Mouse (Mus musculus): ENCODE results near the gene Kiss1r. TPM values are rescaled to one million over a fixed set of nuclear protein-coding genes. Genes with fewer than 3 reads are reported as not detected.

Gene Kiss1r
- polyA plus RNA-seq, 1 experiment: 5.9 TPM

DNA sequence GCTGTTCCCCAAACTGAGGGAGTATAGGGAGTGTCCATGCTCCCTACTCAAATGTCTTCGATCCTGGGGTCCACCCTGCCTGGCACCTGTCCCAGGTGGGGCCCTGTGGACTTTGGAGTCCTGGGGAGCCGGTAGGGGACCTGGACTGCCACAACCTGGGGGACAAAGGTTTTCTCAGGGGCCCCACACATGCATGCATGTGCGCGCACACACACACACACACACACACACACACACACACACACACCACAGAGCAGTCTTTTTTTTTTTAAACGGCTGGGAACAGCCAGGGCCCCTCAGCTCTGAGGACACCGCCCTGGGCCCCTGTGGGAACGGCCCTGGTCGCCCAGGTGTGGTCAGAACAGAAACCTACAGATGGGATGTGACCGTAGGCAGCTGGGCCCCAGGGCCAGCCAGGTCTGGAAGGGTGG lies 26.7 kb downstream of the Kiss1r start:
- Histone ChIP-seq H3K27ac (ENCODE audit: insufficient read depth, low read depth, low read length) (no peak overlapping the region), H3K4me3 (ENCODE audit: low read depth, low read length) (no peak overlapping the region), H3K27me3 (ENCODE audit: control insufficient read depth, insufficient read depth, low read length) (no peaks in the 10 kb centered on the region), H3K4me1 (ENCODE audit: control insufficient read depth, insufficient read depth, insufficient read length, low read length) (peaks cover 13% of the 10 kb centered on the region), H3K36me3 (ENCODE audit: control insufficient read depth, insufficient read depth, low read length) (no peaks in the 10 kb centered on the region; the same call in 1 of the 2 replicates)
- 32% methylated on average over 9 of the region's 9 CpGs for WGBS
- TF ChIP-seq CTCF (IDR thresholded peaks at IDR 0.05; ENCODE audit: extremely low read depth, insufficient read length, insufficient replicate concordance, low read depth, low read length) (no peak), POLR2A (IDR thresholded peaks at IDR 0.05; ENCODE audit: low read depth, low read length) (no peak)

DNA sequence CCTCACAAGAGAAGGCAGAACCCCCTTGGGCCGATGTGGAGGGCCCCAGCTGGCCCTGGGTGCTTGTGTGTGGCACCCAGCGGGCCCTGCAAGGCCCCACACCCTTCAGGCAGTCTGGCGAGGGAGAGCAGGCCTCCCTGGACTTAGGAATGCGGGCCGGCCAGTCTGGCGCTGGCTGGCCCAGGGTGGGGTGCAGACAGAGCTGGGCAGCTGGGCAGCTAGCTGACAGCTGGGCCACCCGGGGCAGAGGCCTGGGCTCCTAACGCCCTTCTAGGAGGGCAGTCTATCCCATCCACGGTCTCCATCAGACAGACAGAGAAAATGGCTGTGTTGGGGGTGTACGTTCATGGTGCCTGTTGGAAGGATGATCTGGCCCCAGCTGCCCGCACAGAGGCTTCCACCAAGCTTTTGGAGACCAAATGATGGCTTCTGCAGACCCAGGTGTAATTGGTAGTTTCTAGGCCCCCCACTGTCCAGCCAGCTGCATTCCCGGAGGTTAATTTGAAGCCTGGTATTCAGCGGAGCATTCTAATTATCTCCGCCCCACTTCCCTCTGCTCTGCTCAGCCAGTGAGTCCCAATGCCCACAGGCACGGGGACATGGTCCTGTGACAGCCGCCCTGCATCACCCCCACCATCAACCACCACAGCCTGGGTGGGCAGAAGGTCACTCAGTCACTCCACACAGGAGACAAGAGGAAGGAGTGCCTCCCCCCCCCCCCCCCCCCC lies 28.9 kb downstream of the Kiss1r start:
- Histone ChIP-seq H3K4me1 (ENCODE audit: control insufficient read depth, insufficient read depth, insufficient read length, low read length) (peaks cover 13% of the 10 kb centered on the region), H3K27ac (ENCODE audit: insufficient read depth, low read depth, low read length) (no peak overlapping the region), H3K4me3 (ENCODE audit: low read depth, low read length) (no peak overlapping the region), H3K36me3 (ENCODE audit: control insufficient read depth, insufficient read depth, low read length) (peaks cover 2% of the 10 kb centered on the region; the same call in 1 of the 2 replicates), H3K27me3 (ENCODE audit: control insufficient read depth, insufficient read depth, low read length) (no peaks in the 10 kb centered on the region)
- TF ChIP-seq POLR2A (IDR thresholded peaks at IDR 0.05; ENCODE audit: low read depth, low read length) (no peak), CTCF (IDR thresholded peaks at IDR 0.05; ENCODE audit: extremely low read depth, insufficient read length, insufficient replicate concordance, low read depth, low read length) (no peak)
- WGBS: 56% methylated on average over 16 of the region's 16 CpGs

DNA sequence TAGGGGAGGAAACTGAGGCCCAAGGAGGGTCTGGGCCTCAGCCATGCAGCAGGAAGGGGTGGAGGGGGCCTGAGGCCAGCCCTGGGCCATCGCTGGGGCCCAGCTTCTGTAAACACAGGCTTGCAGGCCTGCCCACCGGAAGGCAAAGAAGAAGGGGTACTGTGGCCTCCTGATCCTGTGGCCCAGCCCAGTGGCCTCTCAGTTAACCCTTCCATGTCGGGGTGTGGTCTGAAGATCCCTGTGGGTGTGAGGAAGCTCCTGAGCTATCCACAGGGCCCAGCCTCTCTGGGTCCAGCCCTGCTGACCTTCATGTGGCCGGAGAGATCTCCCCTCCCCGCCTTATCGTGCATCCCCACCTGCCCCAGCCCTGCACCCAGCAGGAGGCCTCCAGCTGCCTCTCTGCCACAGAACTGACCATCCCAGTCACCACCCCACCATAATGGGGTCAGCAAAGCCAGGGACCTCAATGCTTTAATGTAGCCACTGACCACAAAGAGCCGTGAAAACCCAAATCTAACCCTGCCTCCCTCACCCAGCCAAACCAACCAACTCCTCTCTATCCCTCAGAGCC lies 30.1 kb downstream of the Kiss1r start:
- no peak for TF ChIP-seq POLR2A (IDR thresholded peaks at IDR 0.05; ENCODE audit: low read depth, low read length)
- no peak for TF ChIP-seq CTCF (IDR thresholded peaks at IDR 0.05; ENCODE audit: extremely low read depth, insufficient read length, insufficient replicate concordance, low read depth, low read length)
- peaks cover 13% of the 10 kb centered on the region for H3K4me1 ChIP-seq (ENCODE audit: control insufficient read depth, insufficient read depth, insufficient read length, low read length)
- no peak overlapping the region for H3K27ac ChIP-seq (ENCODE audit: insufficient read depth, low read depth, low read length)
- WGBS: 69% methylated on average over 7 of the region's 7 CpGs
- H3K36me3 ChIP-seq (ENCODE audit: control insufficient read depth, insufficient read depth, low read length): peaks cover 4% of the 10 kb centered on the region; the same call in 1 of the 2 replicates
- H3K27me3 ChIP-seq (ENCODE audit: control insufficient read depth, insufficient read depth, low read length): no peaks in the 10 kb centered on the region
- H3K4me3 ChIP-seq (ENCODE audit: low read depth, low read length): no peak overlapping the region

DNA sequence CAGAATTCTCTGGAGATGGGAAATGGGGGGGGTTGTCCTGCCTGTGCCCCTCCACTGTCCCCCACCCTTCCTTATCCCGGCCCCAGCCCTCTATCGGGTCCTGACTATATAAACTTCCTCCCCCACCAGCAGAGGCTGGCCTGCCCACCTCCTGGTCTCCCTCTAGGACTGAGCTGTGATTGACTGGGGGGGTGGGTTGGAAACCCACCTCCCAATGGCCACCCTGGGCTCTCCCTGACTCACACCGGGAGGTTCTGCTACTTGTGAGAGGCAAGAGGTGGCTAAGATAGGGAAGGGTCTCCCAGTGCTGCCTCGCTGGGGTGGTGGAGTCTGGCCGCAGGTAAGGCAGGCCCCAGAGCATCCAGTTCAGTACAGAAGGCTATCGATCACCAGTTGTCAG lies 30.7 kb downstream of the Kiss1r start:
- no peak overlapping the region for H3K4me3 ChIP-seq (ENCODE audit: low read depth, low read length)
- H3K27ac ChIP-seq (ENCODE audit: insufficient read depth, low read depth, low read length): no peak overlapping the region
- 90% methylated on average over 6 of the region's 6 CpGs for WGBS
- H3K27me3 ChIP-seq (ENCODE audit: control insufficient read depth, insufficient read depth, low read length): no peaks in the 10 kb centered on the region
- peaks cover 4% of the 10 kb centered on the region; the same call in 1 of the 2 replicates for H3K36me3 ChIP-seq (ENCODE audit: control insufficient read depth, insufficient read depth, low read length)
- peaks cover 13% of the 10 kb centered on the region for H3K4me1 ChIP-seq (ENCODE audit: control insufficient read depth, insufficient read depth, insufficient read length, low read length)
- no peak for TF ChIP-seq CTCF (IDR thresholded peaks at IDR 0.05; ENCODE audit: extremely low read depth, insufficient read length, insufficient replicate concordance, low read depth, low read length)
- no peak for TF ChIP-seq POLR2A (IDR thresholded peaks at IDR 0.05; ENCODE audit: low read depth, low read length)

DNA sequence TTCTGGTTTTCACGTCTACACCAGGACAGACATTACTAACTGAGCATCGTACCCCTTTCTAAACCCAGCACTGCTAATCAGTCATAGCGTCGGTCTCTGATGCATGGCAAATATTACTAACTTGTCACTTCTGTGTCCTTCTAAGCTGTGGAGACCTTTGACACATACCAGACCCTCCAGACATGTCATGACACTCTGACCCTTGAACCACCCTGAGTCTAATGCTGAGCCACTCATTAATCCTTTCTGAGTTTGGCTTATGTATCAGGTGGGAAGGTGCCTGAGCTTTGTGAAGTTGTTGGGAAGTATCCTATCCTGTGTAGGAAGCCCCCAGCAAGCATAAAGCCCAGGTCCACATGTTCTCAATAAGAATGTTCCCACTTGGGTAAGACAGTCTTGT lies 33.1 kb downstream of the Kiss1r start:
- Histone ChIP-seq H3K4me1 (ENCODE audit: control insufficient read depth, insufficient read depth, insufficient read length, low read length) (no peaks in the 10 kb centered on the region), H3K36me3 (ENCODE audit: control insufficient read depth, insufficient read depth, low read length) (peaks cover 4% of the 10 kb centered on the region; the same call in 1 of the 2 replicates)
- 94% methylated on average over 4 of the region's 4 CpGs for WGBS

DNA sequence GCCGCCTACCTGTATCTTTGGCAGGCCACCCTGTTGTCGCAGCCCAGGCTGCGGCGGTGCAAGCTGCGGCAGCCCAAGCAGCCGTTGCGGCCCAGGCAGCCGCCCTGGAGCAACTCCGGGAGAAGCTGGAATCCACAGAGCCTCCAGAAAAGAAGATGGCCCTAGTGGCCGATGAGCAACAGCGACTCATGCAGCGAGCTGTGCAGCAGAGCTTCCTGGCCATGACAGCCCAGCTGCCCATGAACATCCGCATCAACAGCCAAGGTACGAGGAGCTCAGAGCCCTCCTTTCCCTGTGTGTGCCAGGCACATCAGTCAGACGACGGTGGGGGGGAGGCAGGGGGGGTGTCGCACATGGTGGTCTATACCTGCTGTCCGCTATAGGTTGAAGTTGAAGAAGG lies 33.9 kb downstream of the Kiss1r start:
- no peak overlapping the region for H3K4me3 ChIP-seq (ENCODE audit: low read depth, low read length)
- TF ChIP-seq CTCF (IDR thresholded peaks at IDR 0.05; ENCODE audit: extremely low read depth, insufficient read length, insufficient replicate concordance, low read depth, low read length) (no peak), POLR2A (IDR thresholded peaks at IDR 0.05; ENCODE audit: low read depth, low read length) (no peak)
- no peaks in the 10 kb centered on the region for H3K4me1 ChIP-seq (ENCODE audit: control insufficient read depth, insufficient read depth, insufficient read length, low read length)
- 90% methylated on average over 18 of the region's 18 CpGs for WGBS
- H3K27me3 ChIP-seq (ENCODE audit: control insufficient read depth, insufficient read depth, low read length): no peaks in the 10 kb centered on the region
- H3K36me3 ChIP-seq (ENCODE audit: control insufficient read depth, insufficient read depth, low read length): peaks cover 4% of the 10 kb centered on the region; the same call in 1 of the 2 replicates
- H3K27ac ChIP-seq (ENCODE audit: insufficient read depth, low read depth, low read length): no peak overlapping the region

More for the DNA sequence above, 33.1 kb downstream of the Kiss1r start:
- no peak overlapping the region for H3K4me3 ChIP-seq (ENCODE audit: low read depth, low read length)
- H3K27ac ChIP-seq (ENCODE audit: insufficient read depth, low read depth, low read length): no peak overlapping the region
- TF ChIP-seq CTCF (IDR thresholded peaks at IDR 0.05; ENCODE audit: extremely low read depth, insufficient read length, insufficient replicate concordance, low read depth, low read length): no peak
- no peak for TF ChIP-seq POLR2A (IDR thresholded peaks at IDR 0.05; ENCODE audit: low read depth, low read length)
- H3K27me3 ChIP-seq (ENCODE audit: control insufficient read depth, insufficient read depth, low read length): no peaks in the 10 kb centered on the region

DNA sequence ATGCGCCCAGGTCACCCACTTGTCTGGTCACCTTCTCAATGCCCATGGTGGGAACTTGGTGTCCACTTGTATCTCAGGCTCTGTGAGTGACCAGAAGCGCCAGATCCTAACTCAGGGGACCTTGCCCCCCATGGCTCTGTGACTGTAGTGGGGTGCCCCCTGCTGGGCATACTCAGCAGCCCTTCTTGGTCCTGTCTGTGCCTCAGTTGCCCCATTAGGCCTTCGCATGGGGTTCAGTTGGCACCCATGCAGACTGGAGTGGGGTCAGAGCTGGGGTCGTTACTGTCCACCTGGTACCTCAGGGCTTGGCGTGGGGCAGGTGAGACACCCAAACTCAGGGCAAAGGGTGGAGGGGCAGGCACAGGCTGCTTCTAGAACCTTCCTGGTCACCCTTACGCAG lies 37.2 kb downstream of the Kiss1r start:
- 75% methylated on average over 6 of the region's 6 CpGs for WGBS
- H3K27me3 ChIP-seq (ENCODE audit: control insufficient read depth, insufficient read depth, low read length): no peaks in the 10 kb centered on the region
- TF ChIP-seq CTCF (IDR thresholded peaks at IDR 0.05; ENCODE audit: extremely low read depth, insufficient read length, insufficient replicate concordance, low read depth, low read length) (peak; percentile 64; the same call in 1 of the 2 replicates), POLR2A (IDR thresholded peaks at IDR 0.05; ENCODE audit: low read depth, low read length) (no peak)
- no peak overlapping the region for H3K4me3 ChIP-seq (ENCODE audit: low read depth, low read length)
- peaks cover 3% of the 10 kb centered on the region; the same call in 1 of the 2 replicates for H3K36me3 ChIP-seq (ENCODE audit: control insufficient read depth, insufficient read depth, low read length)
- peaks cover 2% of the 10 kb centered on the region for H3K4me1 ChIP-seq (ENCODE audit: control insufficient read depth, insufficient read depth, insufficient read length, low read length)
- no peak overlapping the region for H3K27ac ChIP-seq (ENCODE audit: insufficient read depth, low read depth, low read length)
